Mouse (Mus musculus): ENCODE results near the gene Entpd6. TPM values are rescaled to one million over a fixed set of nuclear protein-coding genes. Genes with fewer than 3 reads are reported as not detected.

Entpd6 gene
- total and polyA plus RNA-seq, 3 experiments: 6.7 to 25.2 (median 8.4) TPM

GRCm38 (mm10) chr2:150766083-150766862, 17.4 kb downstream of the Entpd6 start:
- ATAC-seq (ENCODE audit: extremely low read depth, insufficient number of reproducible peaks, low FRiP score, poor library complexity, severe bottlenecking): no peak
- H3K27me3 ChIP-seq (ENCODE audit: insufficient read depth, low read length): no peaks in the 10 kb centered on the region
- no peak overlapping the region for H3K4me3 ChIP-seq (ENCODE audit: low read depth, low read length)
- peaks cover 93% of the 10 kb centered on the region for H3K36me3 ChIP-seq (replicated peaks)
- DNase-seq (ENCODE audit: low spot score): no peak
- H3K4me1 ChIP-seq (ENCODE audit: insufficient read depth, low read depth, low read length): peaks cover 4% of the 10 kb centered on the region; the same call in 1 of the 2 replicates
- TF ChIP-seq TAL1 (conservative IDR thresholded peaks at IDR 0.05; ENCODE audit: low read depth, low read length) (no peak), CTCF (IDR thresholded peaks at IDR 0.05; ENCODE audit: low read depth, low read length) (no peak)
- H3K9me3 ChIP-seq (replicated peaks): no peaks in the 10 kb centered on the region

GRCm38 (mm10) chr2:150768678-150769077, 19.8 kb downstream of the Entpd6 start:
- H3K27me3 ChIP-seq (ENCODE audit: insufficient read depth, low read length): no peaks in the 10 kb centered on the region
- H3K4me3 ChIP-seq (ENCODE audit: low read depth, low read length): no peak overlapping the region
- no peak for DNase-seq (ENCODE audit: low spot score)
- no peaks in the 10 kb centered on the region for H3K9me3 ChIP-seq (replicated peaks)
- peaks cover 87% of the 10 kb centered on the region for H3K36me3 ChIP-seq (replicated peaks)
- ATAC-seq (ENCODE audit: extremely low read depth, insufficient number of reproducible peaks, low FRiP score, poor library complexity, severe bottlenecking): no peak
- TF ChIP-seq POLR2AphosphoS5 (IDR thresholded peaks at IDR 0.05; ENCODE audit: insufficient replicate concordance, low read depth, low read length) (no peak), CTCF (IDR thresholded peaks at IDR 0.05; ENCODE audit: low read depth, low read length) (no peak), GATA1 (IDR thresholded peaks at IDR 0.05; ENCODE audit: borderline replicate concordance, low read length) (no peak), TAL1 (conservative IDR thresholded peaks at IDR 0.05; ENCODE audit: low read depth, low read length) (no peak), GATA2 (IDR thresholded peaks at IDR 0.05; ENCODE audit: borderline replicate concordance, low read depth, low read length) (no peak)
- H3K4me1 ChIP-seq (ENCODE audit: insufficient read depth, low read depth, low read length): peaks cover 4% of the 10 kb centered on the region

GRCm38 (mm10) chr2:150770747-150771146, 21.9 kb downstream of the Entpd6 start:
- TF ChIP-seq POLR2AphosphoS5 (IDR thresholded peaks at IDR 0.05; ENCODE audit: insufficient replicate concordance, low read depth, low read length) (no peak), CTCF (IDR thresholded peaks at IDR 0.05; ENCODE audit: low read depth, low read length) (no peak), GATA2 (IDR thresholded peaks at IDR 0.05; ENCODE audit: borderline replicate concordance, low read depth, low read length) (no peak), TAL1 (conservative IDR thresholded peaks at IDR 0.05; ENCODE audit: low read depth, low read length) (no peak), GATA1 (IDR thresholded peaks at IDR 0.05; ENCODE audit: borderline replicate concordance, low read length) (no peak)
- DNase-seq (ENCODE audit: low spot score) (no peak), ATAC-seq (ENCODE audit: extremely low read depth, insufficient number of reproducible peaks, low FRiP score, poor library complexity, severe bottlenecking) (no peak; the same call in 1 of the 2 replicates)
- no peaks in the 10 kb centered on the region for H3K27me3 ChIP-seq (ENCODE audit: insufficient read depth, low read length)
- H3K9me3 ChIP-seq (replicated peaks): no peaks in the 10 kb centered on the region
- H3K4me1 ChIP-seq (ENCODE audit: insufficient read depth, low read depth, low read length): peaks cover 4% of the 10 kb centered on the region
- no peak overlapping the region for H3K4me3 ChIP-seq (ENCODE audit: low read depth, low read length)
- H3K36me3 ChIP-seq (replicated peaks): peaks cover 69% of the 10 kb centered on the region

- Histone ChIP-seq H3K9me3 (replicated peaks) (no peaks in the 10 kb centered on the region), H3K4me3 (ENCODE audit: low read depth, low read length) (no peak overlapping the region), H3K36me3 (replicated peaks) (peaks cover 64% of the 10 kb centered on the region), H3K27me3 (ENCODE audit: insufficient read depth, low read length) (0 out of 2 replicates have a peak, but pooled peaks cover under 1% of the 10 kb centered on the region), H3K4me1 (ENCODE audit: insufficient read depth, low read depth, low read length) (peaks cover 4% of the 10 kb centered on the region)
- TF ChIP-seq CTCF (IDR thresholded peaks at IDR 0.05; ENCODE audit: low read depth, low read length) (no peak), GATA1 (IDR thresholded peaks at IDR 0.05; ENCODE audit: borderline replicate concordance, low read length) (no peak), TAL1 (conservative IDR thresholded peaks at IDR 0.05; ENCODE audit: low read depth, low read length) (no peak), POLR2AphosphoS5 (IDR thresholded peaks at IDR 0.05; ENCODE audit: insufficient replicate concordance, low read depth, low read length) (no peak), GATA2 (IDR thresholded peaks at IDR 0.05; ENCODE audit: borderline replicate concordance, low read depth, low read length) (no peak)
- ATAC-seq (ENCODE audit: extremely low read depth, insufficient number of reproducible peaks, low FRiP score, poor library complexity, severe bottlenecking) (no peak), DNase-seq (ENCODE audit: low spot score) (no peak)
Observed at GRCm38 (mm10) chr2:150771169-150771568, 22.3 kb downstream of the Entpd6 start.

- H3K9me3 ChIP-seq (replicated peaks): no peaks in the 10 kb centered on the region
- H3K4me1 ChIP-seq (ENCODE audit: insufficient read depth, low read depth, low read length): peaks cover 2% of the 10 kb centered on the region
- H3K4me3 ChIP-seq (ENCODE audit: low read depth, low read length): no peak overlapping the region
- no peak for DNase-seq (ENCODE audit: low spot score)
- H3K27me3 ChIP-seq (ENCODE audit: insufficient read depth, low read length): 0 out of 2 replicates have a peak, but pooled peaks cover 3% of the 10 kb centered on the region
- no peak for ATAC-seq (ENCODE audit: extremely low read depth, insufficient number of reproducible peaks, low FRiP score, poor library complexity, severe bottlenecking)
- peaks cover 56% of the 10 kb centered on the region for H3K36me3 ChIP-seq (replicated peaks)
- TF ChIP-seq TAL1 (conservative IDR thresholded peaks at IDR 0.05; ENCODE audit: low read depth, low read length) (no peak), CTCF (IDR thresholded peaks at IDR 0.05; ENCODE audit: low read depth, low read length) (no peak), GATA1 (IDR thresholded peaks at IDR 0.05; ENCODE audit: borderline replicate concordance, low read length) (no peak), POLR2AphosphoS5 (IDR thresholded peaks at IDR 0.05; ENCODE audit: insufficient replicate concordance, low read depth, low read length) (no peak), GATA2 (IDR thresholded peaks at IDR 0.05; ENCODE audit: borderline replicate concordance, low read depth, low read length) (no peak)
Observed at GRCm38 (mm10) chr2:150771996-150772395, 23.2 kb downstream of the Entpd6 start.

GRCm38 (mm10) chr2:150772466-150773119, 23.8 kb downstream of the Entpd6 start:
- ATAC-seq (ENCODE audit: extremely low read depth, insufficient number of reproducible peaks, low FRiP score, poor library complexity, severe bottlenecking) (no peak), DNase-seq (ENCODE audit: low spot score) (no peak)
- Histone ChIP-seq H3K36me3 (replicated peaks) (peaks cover 51% of the 10 kb centered on the region), H3K4me3 (ENCODE audit: low read depth, low read length) (no peak overlapping the region; the same call in 1 of the 2 replicates), H3K9me3 (replicated peaks) (no peaks in the 10 kb centered on the region), H3K27me3 (ENCODE audit: insufficient read depth, low read length) (0 out of 2 replicates have a peak, but pooled peaks cover 3% of the 10 kb centered on the region), H3K4me1 (ENCODE audit: insufficient read depth, low read depth, low read length) (no peaks in the 10 kb centered on the region; the same call in 1 of the 2 replicates)
- TF ChIP-seq GATA1 (IDR thresholded peaks at IDR 0.05; ENCODE audit: borderline replicate concordance, low read length) (no peak), POLR2AphosphoS5 (IDR thresholded peaks at IDR 0.05; ENCODE audit: insufficient replicate concordance, low read depth, low read length) (no peak), GATA2 (IDR thresholded peaks at IDR 0.05; ENCODE audit: borderline replicate concordance, low read depth, low read length) (no peak), CTCF (IDR thresholded peaks at IDR 0.05; ENCODE audit: low read depth, low read length) (no peak), TAL1 (conservative IDR thresholded peaks at IDR 0.05; ENCODE audit: low read depth, low read length) (no peak)

Measured in G1E (cell line).